Mouse (Mus musculus) 3134 (cell line): ENCODE measurements around the gene Slf2.

Experiments used
- DNase-seq: peaks from one replicate; pipeline ENCODE4 v3.0.0-alpha.2; 2011; ENCODE audit warnings: low spot score; ENCODE audit not compliant: insufficient read length; ENCODE audit errors: extremely low read depth

The Slf2 gene

DNA sequence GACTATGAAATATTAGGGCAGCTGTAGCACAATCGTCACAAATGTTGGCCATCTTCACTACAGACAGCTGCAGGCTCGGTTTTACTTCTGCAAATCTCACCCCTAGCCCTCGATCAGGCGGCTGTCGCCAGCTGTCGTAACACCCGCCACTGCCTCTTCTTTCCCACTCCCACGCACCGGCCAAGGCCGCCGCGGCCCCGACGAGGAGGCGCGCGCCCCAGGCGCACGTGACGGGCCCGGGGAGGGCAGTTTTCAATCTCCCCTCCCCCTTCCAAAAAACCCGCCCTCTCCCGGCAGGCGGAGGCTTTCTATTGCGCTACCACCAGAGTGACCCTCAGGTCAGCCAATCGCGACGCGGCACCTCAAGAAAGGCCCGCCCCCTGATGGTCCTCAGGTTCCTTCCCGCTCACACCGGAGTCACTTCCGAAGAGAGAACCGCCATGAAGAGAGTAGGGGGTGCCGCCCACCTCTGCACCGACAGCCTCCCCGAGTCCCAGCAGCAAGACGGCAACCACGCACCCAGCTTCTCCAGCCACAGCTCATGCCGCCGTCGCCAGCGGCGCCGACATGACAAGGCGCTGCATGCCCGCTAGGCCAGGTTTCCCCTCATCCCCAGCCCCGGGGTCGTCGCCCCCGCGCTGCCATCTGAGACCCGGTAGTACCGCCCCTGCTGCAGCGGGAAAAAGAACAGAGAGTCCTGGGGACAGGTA, at the start of gene Slf2:
Gene Slf2 (plus strand): TSS at position 408 of the 710 bp plus-strand sequence.
- peak; percentile 97 for DNase-seq

DNA sequence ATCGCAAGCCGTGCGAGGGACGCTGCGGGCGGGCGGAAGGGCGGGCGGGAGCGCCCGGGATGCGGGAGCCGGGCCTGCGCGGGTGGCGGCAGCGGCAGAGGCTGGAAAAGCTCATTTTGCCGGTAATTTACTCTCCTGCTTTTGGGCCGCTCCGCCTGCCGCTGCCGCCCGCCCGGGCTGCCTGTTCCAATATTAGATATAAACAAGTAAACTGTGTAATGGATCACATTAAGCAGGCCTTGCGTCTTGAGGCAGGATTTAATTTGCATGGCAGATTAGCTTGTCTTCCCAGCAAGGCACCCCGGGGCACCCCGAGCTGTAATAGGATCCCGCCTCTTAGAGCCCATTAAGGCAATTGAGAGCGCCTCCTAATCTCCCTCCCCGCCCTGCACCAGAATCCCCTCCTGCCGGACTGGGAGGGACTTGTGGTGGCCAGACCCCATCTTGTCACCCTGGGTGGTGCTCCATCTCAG, 48.4 kb upstream of the Slf2 start:
- no peak for DNase-seq

DNA sequence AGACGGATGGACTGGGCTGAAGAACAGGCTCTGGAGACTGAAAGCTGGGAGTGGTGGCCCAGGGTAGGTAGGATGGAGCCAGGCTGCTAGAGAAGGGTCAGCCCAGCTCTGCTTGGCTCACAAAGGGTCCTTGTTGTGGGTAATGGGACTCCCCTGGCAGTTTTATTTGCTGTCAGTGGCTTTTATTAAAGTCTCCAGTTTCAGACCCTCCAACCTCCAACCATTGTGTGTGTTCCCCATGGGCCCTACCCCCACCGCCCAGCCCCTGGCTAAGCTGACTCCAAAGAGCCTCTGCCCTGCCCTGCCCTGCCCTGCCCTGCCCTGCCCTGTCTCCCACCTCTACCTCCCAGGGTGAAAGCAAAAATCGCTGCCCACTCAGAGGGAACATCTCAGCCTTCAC, 46.6 kb upstream of the Slf2 start:
- no peak for DNase-seq

DNA sequence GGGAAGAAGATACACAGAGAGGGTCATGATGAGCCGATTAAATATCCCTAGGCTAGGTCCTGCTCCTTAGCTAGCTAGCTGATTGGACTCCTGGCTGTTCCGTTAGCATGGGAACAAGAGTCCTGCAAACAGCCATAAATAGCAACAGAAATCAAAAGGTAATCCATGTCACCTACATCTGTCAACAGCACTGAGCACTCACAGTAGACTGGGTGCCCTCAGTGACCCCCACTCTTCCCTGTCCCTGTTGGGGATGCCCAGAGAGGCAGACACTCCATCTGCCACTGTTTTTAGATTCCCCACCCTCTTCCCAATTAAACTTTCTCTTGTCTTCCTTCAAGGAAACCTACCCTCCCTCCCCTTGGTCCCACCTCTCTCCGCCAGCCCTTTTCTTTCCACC, 44.5 kb upstream of the Slf2 start:
- no peak for DNase-seq

DNA sequence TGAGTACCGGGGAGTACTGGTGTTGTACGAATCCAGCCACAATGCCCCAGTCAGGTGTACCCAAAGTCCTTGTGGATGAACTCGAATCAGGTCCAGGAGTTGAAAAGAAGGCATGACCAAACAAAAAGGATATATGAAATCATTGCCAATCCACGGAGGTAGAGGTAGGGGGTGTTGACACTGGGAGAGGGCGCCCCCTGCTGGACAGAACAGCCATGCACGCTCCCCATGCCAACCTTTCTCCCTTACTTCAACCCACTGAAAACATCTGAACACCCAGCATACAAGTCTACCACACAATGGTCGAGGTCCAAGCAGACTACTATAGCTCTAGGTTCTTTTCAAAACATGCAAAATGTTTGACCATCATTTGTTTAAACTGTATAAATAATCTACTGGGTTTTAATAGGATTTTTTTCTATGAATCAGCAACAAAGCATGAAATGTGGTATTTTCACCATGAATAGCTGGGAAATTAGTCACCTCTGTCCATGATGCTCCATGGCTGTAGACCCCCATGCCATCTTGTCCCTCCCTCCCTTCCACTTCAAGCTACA, 43.2 kb upstream of the Slf2 start:
- DNase-seq = peak; percentile 44

DNA sequence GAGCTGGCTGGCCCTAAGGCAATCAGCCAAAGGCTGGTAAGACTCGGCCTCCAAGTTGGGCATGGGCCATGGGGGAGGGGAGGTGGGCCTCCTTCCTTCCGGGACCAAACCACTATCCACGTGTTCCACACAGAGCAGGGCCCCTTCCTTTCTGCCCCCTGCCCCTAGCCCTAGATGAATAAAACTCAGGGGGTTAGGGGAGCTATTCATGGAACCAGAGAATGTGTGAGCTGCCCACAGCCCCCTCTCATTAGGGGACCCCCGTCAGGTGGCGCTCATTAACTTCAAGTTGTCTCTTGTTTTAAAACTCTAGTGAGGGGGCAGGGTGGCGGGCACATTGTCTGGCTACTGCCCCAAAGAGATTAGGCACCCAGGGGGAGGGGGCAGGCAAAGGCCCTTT, 41.4 kb upstream of the Slf2 start:
- no peak for DNase-seq

DNA sequence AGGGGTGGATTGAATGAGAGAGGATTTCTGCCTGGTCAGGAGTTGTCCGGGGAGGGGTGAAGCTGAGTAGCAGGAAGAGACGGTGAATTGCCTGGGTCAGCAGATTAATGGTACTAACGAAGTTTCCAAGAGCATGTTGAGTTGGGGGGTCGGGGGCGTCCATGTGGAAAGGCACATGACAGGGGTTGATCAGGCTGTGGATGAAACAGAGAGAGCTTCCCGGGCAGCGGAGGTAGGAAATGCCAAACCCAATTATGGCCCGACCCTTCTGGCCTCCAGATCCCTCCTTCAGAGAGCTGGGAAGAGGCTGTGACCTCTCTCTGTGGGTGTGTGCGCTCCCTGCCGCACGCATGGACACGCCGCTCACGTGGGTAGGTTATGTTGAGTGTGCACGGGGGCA, 39.5 kb upstream of the Slf2 start:
- DNase-seq = no peak

DNA sequence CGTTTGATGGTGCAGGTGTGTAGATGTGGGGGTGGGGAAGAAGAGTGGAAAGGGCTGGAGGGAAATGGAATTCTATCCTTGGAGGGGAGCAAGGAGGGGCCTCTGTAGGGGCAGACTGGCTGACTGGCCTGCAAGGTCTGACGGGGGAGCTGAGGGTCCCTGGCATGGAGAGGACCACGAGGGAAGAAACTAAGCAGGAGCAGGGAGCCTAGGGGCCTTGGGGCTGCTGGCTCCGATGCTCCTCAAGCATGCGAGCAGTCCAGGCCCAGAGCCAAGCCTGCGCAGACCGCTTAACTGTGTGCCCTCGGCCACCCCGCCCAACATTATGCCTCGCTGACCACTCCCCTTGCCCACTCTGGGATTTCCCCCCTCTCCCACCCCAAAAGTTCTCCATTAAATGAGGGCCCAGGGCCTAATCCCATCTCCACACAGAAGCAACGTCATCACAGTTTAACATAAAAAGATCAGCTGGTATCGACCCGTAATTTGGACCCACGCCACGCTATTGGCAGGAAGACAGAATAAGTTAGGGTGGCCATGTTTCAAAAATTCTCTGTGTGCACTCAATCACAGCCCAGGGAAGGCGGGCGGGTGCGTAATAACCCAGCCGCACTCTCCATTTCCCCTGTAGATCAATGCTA, 37.6 kb upstream of the Slf2 start:
- DNase-seq = no peak

DNA sequence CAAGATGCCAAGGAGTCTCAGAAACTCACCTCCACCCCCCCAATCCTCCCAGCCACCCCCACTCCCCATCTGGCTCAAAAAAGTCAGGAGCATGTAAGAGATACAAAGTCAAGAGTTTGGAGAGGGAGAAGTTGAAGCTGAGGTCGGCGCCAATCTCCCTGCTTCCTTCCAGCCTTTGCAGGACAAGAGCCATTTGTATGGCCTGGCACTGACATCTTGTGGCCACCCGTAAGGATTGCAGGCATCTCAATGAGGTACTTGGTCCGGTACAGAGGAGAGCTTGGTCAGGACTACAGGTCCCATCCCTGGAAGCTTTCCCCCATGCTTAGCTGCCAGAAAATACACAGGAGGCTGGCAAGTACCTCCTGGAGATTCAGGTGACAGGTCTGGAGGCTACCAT, 35.7 kb upstream of the Slf2 start:
- peak; percentile 34 for DNase-seq

DNA sequence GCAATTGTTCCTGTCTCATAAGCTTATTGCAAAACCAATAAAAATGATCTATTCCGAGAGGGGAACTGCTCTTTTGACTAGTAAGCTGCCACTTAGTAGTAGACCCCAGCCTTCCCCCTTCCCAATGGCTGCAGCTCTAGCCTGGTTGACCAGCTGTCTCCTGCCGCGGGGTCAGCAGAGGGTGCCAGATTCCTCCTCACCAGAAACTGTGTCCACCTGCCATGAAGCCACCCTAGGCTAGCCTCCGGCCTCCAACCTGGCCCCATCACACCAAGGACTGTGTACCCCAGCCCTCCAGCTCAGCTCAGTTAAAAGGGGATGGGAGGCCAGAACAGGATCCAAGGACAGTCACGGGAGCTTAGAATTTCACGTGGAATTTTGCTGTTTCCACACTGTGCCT, 34.5 kb upstream of the Slf2 start:
- no peak for DNase-seq

DNA sequence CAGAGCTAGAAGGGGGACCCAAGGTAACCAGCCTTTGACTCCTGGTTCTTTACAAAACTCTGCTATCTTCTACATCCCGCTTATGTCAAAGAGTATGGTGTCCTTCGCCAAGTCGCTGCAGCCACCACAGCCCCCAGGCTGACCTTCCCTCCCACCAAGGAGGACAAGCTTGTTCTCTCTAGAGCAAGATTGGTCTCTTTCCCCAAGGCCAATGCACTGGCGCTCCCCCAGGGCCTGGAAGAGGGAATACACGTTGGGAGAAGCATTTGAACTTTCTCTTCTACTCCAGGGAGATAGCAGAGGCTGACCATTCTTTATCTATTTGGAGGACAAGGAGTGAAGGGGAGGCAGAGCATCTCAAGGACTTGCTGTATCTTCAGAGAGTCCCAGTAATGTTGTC, 33.4 kb upstream of the Slf2 start:
- DNase-seq = no peak

DNA sequence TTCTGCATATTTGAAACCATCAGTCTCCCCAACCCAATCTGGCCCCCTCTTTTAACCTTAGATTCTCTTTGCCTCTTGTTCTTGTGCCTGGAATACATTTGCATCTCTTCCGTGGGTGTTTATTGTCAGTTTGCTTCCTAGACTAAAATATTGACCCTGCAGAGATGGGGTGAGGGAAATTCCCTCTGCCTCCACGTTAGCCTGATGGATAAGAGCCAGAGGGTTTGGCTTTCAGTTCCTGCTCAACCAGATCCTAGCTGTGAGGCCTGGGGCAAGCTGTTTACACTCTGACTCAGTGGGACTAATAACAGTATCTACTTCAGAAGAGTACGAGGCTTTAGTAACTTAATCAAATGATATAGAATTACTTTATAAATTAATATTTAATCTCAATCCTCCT, 32.3 kb upstream of the Slf2 start:
- DNase-seq = no peak

DNA sequence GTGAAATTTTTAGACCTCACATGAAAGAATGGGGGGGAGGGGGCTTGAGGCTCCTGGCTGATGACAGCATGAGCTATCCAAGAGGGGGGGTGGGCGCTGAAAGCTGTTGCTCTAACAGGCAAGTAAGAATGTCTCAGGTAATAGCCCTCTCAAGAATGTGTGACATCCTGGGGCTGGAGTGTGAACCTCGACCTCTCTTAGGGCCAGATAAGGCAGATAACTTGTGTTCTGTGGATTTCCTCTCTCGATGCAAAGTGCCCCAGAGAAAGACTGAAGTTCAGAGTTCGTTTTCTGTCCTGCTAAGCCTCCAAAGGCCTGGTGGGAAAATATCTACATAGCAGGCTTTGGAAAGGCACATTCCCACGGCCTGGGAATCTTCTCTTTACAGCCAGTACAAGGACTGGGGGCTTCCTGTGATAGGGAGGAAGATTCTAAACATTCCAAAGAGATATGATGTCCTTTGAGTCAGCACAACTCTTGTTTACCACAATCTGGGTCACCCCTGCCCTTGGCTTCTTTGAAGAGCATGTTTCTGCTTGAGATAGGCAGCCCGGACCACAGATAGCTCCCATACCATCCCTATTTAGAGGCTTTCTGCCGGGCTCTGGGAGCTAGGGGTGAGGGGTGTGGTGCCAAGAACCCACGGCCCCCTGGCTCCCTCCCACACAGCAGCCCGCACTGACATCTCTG, 31.7 kb upstream of the Slf2 start:
- no peak for DNase-seq

DNA sequence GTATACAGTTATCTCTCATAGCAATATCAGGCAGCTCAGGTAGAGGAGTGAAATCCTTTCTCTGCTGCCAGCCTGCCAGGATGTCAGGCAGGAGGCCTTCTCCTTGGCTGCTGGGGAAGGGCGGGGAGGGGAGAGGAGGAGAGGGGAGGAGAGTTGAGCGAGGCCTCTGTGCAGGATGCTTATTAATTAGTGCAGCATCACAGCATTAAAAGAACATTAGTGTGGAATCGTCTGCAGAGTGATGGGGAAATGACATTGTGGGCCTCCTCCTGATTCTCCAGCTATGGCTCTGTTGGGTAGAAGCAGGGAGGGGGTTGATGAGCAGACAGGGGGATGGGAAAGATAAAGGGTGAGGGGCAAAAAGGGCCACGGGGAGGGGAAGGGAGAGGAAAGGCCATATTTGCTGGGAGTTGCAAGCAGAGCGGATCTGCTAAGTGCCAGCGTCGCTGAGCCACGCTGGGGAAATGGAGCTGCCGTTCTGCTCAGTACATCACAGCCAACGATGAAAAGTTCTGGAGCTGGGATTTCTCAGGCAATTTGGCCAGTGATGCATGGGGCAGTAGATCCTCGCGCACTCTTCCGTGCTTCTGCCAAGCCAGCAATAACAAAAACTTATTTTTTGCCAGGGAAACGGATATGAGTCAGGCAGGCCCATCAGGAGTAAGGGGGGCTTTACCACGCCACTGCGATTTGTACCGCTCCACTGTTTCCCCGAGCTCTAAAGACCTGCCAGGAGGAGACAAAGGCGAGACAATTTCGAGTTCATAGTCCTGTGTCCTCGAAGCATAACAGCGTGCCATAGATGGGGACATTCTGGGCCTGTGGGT, 30.8 kb upstream of the Slf2 start:
- peak; percentile 30 for DNase-seq

DNA sequence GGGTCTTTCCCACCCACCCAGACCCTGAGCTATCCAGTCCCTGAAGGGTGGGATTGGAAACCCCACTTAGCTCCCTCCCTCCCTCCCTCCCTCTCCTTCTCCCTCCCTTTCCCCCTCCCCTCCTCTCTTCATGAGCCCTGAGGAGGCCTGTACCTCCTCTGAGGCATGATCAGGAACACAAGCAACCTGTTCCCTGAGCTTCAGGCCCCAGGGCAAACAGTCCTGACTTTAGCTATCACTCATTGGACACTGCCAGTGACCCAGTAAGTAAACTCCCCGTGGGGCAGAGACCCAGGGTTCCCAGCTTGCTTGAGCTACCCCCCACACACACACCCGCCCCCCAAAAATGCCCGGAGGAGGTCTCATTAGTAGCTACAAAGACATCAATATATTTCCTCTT, 29.9 kb upstream of the Slf2 start:
- DNase-seq = no peak

DNA sequence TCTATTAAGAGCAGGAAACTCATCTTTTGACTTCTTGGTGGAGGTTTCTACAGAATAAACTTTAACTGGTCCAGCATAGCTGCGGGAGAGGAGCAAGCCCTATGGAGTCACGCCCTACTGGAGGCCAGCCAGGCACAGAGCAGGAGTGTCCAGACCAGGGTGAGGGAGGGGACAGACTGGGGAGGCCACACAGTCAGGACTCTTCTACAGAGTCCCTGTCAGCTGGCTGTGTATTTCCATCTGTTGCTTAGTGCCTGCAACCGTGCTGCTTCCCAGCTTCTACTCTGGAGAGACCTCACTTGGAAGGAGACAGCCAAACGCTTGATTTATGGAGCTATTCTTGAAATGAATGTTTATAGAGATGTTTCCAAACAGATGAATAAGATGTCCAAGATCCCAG, 28.6 kb upstream of the Slf2 start:
- no peak for DNase-seq

DNA sequence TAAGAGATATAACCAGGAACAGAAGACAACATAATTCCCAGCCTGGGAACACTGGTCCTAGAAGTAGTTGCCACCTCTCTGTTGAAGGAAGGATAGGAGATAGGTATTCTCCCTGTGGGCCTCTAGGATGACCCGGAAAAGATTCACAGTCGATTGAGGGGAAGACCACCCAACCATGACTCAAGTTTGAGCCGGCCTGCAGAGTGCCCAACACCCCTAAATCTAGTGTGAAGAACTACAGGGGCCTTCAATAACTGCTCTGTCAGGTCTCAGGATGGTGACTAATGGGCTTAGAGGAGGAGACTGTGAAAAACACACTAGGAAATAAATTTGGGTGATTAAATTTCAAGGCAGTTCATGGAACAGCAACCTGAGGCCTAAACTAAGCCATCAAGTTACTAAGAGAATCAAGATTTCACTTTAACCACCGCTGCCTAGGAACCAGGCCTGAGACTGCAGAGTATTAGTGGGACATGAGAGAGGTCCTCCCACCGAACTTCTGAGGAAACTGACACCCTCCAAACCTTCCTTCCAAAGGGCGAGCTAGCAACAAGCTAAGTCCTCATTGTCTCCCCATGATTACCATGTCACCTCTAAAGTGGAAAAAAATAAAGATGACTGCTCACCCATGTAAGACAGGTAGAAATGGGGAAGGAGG, 27.5 kb upstream of the Slf2 start:
- DNase-seq = no peak

DNA sequence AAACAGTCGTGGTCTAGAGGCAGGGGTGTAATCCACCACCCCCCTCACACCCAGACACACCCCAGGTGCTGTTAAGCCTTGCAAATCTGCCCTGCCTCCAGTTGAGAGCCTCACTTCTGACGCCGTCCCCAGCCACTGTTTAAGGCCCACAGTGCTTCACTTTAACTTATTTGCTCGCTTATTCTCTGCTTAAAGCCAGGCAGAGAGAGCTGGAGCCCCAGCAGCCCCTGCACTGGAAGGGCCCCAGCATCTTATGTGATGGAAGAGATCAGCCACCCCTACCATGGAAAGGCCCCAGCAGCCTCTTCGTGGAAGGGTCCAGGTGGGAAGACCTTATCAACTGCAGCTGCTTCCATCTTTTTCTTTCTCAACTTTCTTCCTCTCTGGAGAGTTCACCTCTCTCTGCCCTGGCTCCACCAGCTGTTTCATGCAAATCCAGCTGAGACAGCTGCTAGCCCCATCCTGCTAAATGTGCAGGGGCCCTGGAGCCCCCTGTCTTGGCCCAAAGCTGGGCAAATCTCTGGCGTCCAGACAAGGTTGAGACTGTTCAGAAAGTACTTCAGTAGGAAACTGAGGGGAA, 26.7 kb upstream of the Slf2 start:
- no peak for DNase-seq

DNA sequence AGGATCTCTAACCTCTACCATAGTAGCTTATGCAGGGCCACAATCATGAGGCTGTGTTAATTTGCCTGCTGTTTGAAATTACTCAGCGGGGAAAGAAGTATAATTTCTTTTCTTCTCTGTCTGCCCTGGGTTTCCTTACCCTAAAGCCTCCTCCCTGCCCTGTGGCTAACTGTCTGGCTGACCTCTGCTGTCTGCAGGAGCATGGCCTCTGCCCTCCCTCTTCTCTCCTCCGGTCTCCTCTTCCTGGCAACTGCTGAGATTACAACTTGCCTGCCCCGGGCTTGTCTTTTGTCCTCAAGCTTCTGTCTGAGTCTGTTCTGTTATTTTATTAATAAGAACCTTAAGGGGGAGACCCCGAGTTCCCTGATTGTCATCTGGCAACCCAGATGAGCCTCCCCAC, 25.6 kb upstream of the Slf2 start:
- no peak for DNase-seq
